Mouse (Mus musculus): Measurements from ENCODE around the gene Gpr21.
"Not testable (repeated sequence)": the region's sequence is repeated elsewhere in the genome, so short reads cannot be mapped to it uniquely, and the experiment has no call there.

Gene Gpr21

GRCm38 (mm10) chr2:37516030-37516710 is at the start of gene Gpr21:
Gene Gpr21, plus strand, starts transcription at chr2:37516332.
- in situ Hi-C loops (cut with MseI, MboI): no loop called here

DNA sequence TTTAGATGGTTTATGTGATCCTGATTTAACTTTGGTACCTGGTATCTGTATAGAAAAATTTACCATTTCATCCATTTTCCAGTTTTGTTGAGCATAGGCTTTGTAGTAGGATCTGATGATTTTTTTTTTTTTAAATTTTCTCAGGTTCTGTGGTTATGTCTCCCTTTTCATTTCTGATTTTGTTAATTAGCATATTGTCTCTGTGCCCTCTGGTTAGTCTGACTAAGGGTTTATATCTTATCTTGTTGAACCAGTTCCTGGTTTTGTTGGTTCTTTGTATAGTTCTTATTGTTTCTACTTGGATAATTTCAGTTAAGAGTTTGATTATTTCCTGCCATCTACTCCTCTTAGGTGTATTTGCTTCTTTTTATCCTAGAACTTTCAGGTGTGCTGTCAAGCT is 36.6 kb upstream of the Gpr21 start:
- in situ Hi-C loops (cut with MseI, MboI): no loop called here

- in situ Hi-C loops (cut with MseI, MboI): no loop called here
These were observed 36.1 kb upstream of the Gpr21 start for GRCm38 (mm10) chr2:37480039-37480438.

DNA sequence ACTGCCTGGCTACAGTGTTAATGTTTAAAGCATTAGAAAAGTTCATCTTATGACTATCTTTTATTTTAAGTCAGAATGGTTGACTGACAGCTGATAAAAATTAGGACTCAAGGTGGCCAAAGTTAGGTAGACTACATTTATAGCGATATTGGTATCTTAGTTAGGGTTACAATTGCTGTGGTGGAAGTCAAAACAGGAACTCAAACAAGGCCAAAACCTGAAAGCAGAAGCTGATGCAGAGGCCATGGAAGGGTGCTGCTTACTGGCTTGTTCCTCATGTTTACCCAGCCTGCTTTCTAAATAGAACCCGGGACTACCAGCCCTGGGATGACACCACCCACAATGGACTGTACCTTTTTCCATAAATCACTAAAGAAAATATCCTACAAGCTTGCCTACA is 32.0 kb upstream of the Gpr21 start:
- in situ Hi-C loops (cut with MseI, MboI): no loop called here

- in situ Hi-C loops (cut with MseI, MboI): no loop called here
These were observed 30.8 kb upstream of the Gpr21 start for GRCm38 (mm10) chr2:37485370-37485769.

- in situ Hi-C loops (cut with MseI, MboI): no loop called here
These were observed 29.7 kb upstream of the Gpr21 start for GRCm38 (mm10) chr2:37486408-37486807.

DNA sequence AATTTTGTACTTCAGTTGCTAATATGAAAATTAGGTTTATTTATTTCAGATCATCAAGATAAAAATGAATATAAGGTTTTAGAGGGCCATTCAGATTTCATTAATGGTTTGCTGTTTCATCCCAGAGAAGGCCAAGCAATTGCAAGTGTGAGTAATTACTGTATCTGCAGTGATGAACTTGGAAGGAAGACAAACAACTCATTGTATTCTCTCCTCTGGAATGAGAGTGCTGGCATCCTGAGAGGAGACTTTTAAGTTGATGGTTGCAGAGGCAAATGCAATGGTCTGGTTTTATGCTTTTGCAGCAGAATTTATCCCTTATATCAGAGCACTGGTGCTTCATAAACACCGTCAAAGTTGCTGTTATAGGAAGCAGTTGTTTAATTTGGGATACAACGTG is 27.2 kb upstream of the Gpr21 start:
- in situ Hi-C loops (cut with MseI, MboI): no loop called here

DNA sequence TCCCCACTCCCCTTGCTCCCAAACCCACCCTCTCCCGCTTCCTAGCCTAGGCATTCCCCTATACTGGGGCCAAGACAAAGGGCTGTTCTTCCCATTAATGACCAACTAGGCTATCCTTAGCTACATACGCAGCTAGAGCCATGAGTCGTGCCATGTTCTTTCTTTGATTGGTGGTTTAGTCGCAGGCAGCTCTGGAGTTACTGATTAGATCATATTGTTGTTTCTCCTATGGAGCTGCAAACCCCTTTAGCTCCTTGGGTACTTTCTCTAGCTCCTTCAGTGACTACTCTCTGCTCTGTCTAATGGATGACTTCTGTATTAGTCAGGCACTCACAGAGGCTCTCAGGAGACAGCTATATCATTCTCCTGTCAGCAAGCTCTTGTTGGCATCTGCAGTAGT is 18.8 kb upstream of the Gpr21 start:
- in situ Hi-C loops (cut with MseI, MboI): no loop called here

DNA sequence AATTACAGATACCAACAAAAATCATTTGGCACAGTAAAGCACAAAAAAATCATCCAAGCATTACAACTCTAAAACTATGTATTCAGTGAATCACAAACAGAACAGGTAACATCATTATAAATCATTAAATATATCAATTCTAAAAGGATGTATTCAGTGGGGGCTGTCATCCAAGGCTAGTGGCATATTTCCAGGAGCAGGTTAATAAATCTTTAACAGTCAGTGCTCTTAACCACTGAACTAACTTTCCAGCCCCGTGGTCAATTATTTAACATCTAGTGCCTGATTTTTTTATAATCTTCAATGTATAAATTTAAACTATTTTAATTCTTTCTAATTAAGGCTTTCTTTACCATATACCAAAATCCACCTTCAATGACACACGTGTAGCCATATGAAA is 10.3 kb upstream of the Gpr21 start:
- in situ Hi-C loops (cut with MseI, MboI): not testable (repeated sequence)

DNA sequence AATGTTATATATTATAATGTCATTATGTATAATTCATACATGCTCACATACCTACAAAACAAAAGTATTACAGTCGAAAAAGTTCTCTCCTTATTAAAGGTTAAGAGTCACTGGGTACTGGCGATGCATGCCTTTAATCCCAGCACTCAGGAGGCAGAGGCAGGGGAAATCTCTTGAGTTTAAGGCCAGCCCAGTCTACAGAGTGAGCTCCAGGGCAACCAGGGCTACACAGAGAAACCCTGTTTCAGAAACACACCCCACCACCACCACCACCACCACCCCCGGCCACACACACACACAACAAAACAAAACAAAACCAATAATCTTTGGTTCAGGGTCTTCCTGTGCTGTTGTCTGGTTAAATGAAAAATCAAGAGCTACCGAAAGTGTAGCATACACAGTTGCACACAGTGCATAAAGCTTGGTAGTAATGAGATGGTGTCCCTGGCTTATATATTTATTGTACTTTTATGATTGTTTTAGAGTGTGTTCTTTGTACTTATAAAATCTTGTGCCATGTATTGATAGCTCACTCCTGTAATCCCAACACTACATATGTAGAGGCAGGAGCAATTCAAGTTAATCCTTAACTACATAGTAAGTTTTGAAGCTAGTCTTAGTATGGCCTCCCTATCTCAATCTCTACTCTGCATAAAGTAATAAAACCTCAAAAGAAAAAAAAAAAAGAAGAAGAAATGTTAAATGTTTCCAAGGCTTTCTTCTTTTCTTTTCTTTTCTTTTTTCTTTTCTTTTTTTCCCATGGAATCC is 4.8 kb upstream of the Gpr21 start:
- in situ Hi-C loops (cut with MseI, MboI): no loop called here

DNA sequence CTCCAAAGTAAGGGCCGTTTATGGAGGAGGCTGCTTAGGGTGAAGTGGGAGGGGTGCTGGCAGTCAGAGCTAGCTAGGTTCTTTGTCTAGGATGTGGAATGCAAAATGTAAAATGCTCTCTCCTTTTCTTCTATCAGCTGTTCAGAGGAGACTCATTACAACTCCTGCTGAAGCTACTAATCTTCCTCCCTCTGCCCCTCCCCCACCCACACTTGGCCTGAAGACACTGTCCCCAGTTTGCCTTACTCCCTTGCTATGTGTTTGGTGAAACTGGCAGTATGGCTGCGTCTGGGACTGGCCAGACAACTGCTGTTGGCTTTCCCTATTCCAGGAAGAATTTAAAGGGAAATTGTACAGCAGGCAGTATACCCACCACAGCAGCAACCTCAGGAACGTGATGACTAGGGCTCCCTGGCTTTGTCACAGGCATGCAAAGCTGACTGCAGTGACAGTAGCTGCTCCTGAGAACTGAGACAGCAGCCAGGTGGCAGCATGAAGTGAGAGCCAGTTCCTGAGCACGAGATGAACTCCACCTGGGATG is 860 bp downstream of the Gpr21 start:
- in situ Hi-C loops (cut with MseI, MboI): no loop called here

GRCm38 (mm10) chr2:37518561-37519285 is 2.6 kb downstream of the Gpr21 start:
- in situ Hi-C loops (cut with MseI, MboI): no loop called here

GRCm38 (mm10) chr2:37519286-37519640 is 3.1 kb downstream of the Gpr21 start:
- in situ Hi-C loops (cut with MseI, MboI): no loop called here

- in situ Hi-C loops (cut with MseI, MboI): no loop called here
These were observed 11.5 kb downstream of the Gpr21 start for GRCm38 (mm10) chr2:37527587-37527986.

- in situ Hi-C loops (cut with MseI, MboI): no loop called here
These were observed 13.3 kb downstream of the Gpr21 start for GRCm38 (mm10) chr2:37529397-37529796.

GRCm38 (mm10) chr2:37530766-37531165 is 14.6 kb downstream of the Gpr21 start:
- in situ Hi-C loops (cut with MseI, MboI): no loop called here

DNA sequence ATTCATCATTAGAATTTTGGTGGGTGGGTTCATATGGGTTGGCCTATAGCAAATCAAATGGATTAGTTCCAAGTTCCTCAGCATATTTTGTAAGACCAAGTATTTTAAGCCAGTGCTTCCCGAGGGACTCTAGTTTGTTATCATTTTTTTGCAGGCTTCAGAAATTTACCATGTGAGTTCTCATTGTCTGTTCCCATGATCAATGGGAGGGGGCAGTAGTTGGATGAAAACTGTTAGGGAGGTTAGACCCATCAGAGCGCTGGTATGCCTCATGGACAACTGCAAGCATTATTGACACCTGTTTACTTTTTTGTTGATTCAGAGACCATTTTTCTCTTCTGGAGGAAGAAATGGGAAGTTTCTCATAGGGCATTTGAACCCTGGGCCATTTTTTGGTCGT is 15.5 kb downstream of the Gpr21 start:
- in situ Hi-C loops (cut with MseI, MboI): no loop called here

GRCm38 (mm10) chr2:37549346-37550012 is 33.3 kb downstream of the Gpr21 start:
- in situ Hi-C loops (cut with MseI, MboI): no loop called here

GRCm38 (mm10) chr2:37556366-37556765 is 40.2 kb downstream of the Gpr21 start:
- in situ Hi-C loops (cut with MseI, MboI): no loop called here

GRCm38 (mm10) chr2:37565579-37565978 is 49.4 kb downstream of the Gpr21 start:
- in situ Hi-C loops (cut with MseI, MboI): no loop called here

GRCm38 (mm10) chr2:37566035-37566434 is 49.9 kb downstream of the Gpr21 start:
- in situ Hi-C loops (cut with MseI, MboI): no loop called here

- in situ Hi-C loops (cut with MseI, MboI): no loop called here
These were observed 53.8 kb downstream of the Gpr21 start for GRCm38 (mm10) chr2:37569888-37570287.

Data from mouse trophoblast stem cell (cell line).